Mouse (Mus musculus): Measurements from ENCODE around the gene Mfsd5.

DNA sequence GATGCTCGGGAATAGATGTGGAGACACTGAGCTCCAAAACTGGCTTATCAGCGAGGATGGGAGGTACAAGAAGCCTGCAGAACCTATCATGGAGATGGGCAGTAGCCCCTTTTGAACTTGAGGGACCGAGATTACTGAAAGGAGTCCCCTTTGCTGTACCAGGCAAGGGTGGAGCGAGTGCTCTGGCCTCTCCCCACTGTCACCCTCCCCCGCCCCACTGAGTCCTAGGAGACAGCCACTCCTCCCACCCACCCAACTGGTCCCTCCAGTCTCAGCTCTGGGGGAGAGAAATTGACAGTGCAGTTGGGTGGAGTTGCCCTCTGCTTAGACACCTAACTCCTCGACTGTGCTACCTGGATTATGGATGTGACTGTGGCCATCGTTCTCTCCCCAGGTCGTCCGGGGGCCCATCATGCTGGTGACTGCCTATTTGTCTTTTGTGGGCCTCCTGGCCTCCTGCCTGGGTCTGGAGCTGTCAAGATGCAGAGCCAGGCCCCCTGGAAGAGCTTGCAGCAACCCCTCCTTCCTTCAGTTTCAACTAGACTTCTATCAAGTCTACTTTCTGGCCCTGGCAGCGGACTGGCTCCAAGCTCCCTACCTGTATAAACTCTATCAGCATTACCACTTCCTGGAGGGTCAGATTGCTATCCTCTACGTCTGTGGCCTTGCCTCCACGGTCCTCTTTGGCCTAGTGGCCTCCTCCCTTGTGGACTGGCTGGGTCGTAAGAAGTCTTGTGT is 698 bp downstream of the Mfsd5 start:
- TF ChIP-seq CTCF (IDR thresholded peaks at IDR 0.05): no peak
- TF ChIP-seq EP300 (IDR thresholded peaks at IDR 0.05): no peak
